Mouse (Mus musculus) liver, adult 2 months (tissue): ENCODE data around the gene Tmem202.

Experiments
- CTCF ChIP-seq: fragments of 200-500 bp; IDR thresholded peaks from 2 replicates; pipeline ENCODE4 v1.5.1; 2011; ENCODE audit warnings: low read depth, low read length, control low read depth
- POLR2A ChIP-seq: fragments of 200-500 bp; IDR thresholded peaks from 2 replicates; pipeline ENCODE4 v1.6.1; 2011; ENCODE audit warnings: low read length, control low read depth; ENCODE audit not compliant: insufficient read depth; ENCODE audit errors: extremely low read depth

GRCm38 (mm10) chr9:59469446-59469845 lies 70.2 kb downstream of the Tmem202 start:
- no peak for TF ChIP-seq POLR2A
- no peak for TF ChIP-seq CTCF
